Mouse (Mus musculus): ENCODE data around the gene 2410137M14Rik.

DNA sequence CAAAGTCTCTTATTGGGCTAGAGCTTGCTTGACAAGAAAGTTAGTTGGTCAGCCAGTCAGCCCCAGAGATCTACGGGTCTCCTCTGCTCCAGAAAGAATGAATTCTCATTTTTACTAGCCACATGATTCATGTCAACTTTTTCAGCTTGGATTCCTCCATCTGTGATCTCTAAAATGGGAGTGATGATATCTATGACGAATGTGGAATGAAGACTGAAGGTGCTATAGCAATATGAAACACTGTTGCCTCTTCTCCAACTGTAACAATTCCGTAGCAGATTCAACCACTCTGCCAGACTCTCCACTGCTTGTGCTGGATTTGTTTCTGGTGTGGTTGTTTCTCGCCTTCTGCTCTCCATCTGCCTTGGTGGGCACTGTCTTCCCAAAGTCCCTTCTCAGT, 49.9 kb downstream of the 2410137M14Rik start:
- TF ChIP-seq GATA1 (IDR thresholded peaks at IDR 0.05; ENCODE audit: borderline replicate concordance, low read length): no peak
- no peak for TF ChIP-seq FLI1 (IDR thresholded peaks at IDR 0.05; ENCODE audit: low read length)
